Mouse (Mus musculus): Measurements from ENCODE around the gene Hmgn5. TPM values are rescaled to one million over a fixed set of nuclear protein-coding genes. Genes with fewer than 3 reads are reported as not detected.

The Hmgn5 gene
- 4.0 and 5.3 TPM in 2 replicates for polyA plus RNA-seq (2021; fragmentation: Nextera tagmentation)
- long read RNA-seq, experiment 1, partial matches to known transcripts, result 0 of 1 reads
- long read RNA-seq, experiment 1, other reads (novel, unspliced or antisense), result 0 of 1 reads
- long read RNA-seq, experiment 2, transcript Hmgn5-201 (6 exons, 1,934 nt), result major isoform, 14 of 20 reads
- long read RNA-seq, experiment 2, partial matches to known transcripts, result 0 of 20 reads
- long read RNA-seq, experiment 2, other reads (novel, unspliced or antisense), result 6 of 20 reads

DNA sequence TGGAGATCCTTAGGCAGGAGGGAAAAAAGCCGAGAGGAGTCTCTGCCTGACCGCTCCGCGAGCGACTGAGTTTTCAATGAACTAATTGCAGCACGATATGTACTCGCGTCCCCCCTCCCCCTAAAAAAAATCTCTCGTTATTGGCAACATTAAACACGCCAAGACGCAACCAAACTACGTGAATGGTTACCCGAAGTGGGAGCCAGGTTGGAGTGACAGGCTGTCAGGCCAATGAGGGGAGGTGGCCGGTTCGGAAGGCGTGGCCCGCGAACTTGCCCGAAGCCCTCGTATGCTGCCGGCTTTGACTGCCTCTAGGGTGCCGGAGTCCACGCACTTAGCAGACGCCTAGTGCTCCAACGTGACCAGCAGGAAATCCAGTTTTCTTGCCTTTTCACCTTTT, at the start of gene Hmgn5:
TSS of gene Hmgn5 (minus strand) at position 122 of the 400 bp plus-strand sequence.

Other genes starting within 250 kb of the Hmgn5 start
- 0.33 and 0.39 TPM in 2 replicates for gene Brwd3, start 179.0 kb downstream of the Hmgn5 start, polyA plus RNA-seq (2021; fragmentation: Nextera tagmentation)
- 55.9 and 69.5 TPM in 2 replicates for gene Sh3bgrl, start 82.0 kb upstream of the Hmgn5 start, polyA plus RNA-seq (2021; fragmentation: Nextera tagmentation)
- not detected in 2 replicates for gene Gm6377, start 183.4 kb upstream of the Hmgn5 start, polyA plus RNA-seq (2021; fragmentation: Nextera tagmentation)

Data from left cerebral cortex, adult 6 months (tissue).